Mouse (Mus musculus) cerebellum, postnatal 4 days (tissue): ENCODE results near the gene Hic1.

ENCODE experiments used
- DNase-seq, 2 experiments: peaks; one replicate each; pipeline ENCODE4 v3.0.0; 2022; ENCODE audit warnings: low spot score in 2 of 2, mixed read lengths in 1 of 2

The Hic1 gene

DNA sequence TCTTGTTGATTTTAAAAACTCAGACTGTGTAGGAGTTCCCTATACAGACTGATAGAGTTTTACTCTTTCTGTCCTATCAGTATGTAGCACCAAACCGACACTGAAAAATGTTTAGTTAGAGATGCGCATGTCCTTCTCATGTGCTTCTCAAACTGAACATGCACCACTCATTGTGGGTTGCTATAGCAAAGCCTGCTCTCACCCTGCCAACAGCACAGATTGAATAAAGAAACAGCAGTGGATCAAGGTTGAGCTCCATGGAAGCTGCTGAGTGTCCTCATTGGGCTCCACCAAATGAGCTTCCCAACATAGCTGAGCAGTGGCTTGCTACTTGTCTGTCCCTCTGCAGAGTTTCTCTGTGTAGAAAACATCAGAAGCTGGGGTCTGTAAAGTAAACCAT, 51.2 kb downstream of the Hic1 start:
- no peak for DNase-seq

DNA sequence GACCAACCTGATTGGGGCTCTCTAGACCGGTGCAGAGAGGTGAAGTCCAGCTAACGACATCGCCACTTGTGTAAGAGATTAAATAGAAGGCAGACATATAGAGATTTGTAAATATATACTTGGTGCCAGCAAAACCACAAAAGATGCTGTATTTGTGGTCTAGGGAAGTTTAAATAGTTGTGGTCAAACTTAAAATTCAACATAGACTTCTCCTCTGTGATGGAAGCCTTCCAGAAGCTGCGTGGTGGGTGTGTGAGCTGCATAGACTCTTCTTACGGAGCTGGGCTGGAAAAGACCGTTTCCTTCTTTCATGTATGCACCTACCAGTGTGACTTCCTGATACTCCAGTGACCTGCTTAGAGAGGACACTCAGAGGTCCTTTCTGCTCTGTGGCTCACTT, 52.9 kb downstream of the Hic1 start:
- DNase-seq = no peak
